Mouse (Mus musculus) liver, embryonic 11.5 days (tissue): ENCODE measurements at regions not wholly inside any gene's neighbourhood (a gene's known extent, or its start where the extent isn't known, plus 50 kb on each side); places are given as distances from the start of the nearest gene placed in this dataset.

Experiments used
- ATAC-seq: fragments of 200-750 bp; cut with Nextera tagmentation; replicated peaks from 2 replicates; pipeline ENCODE4 v1.8.0; 2017; ENCODE audit warnings: moderate number of reproducible peaks, mild to moderate bottlenecking, moderate TSS enrichment, moderate library complexity; ENCODE audit not compliant: low FRiP score
- DNase-seq: peaks from one replicate; pipeline ENCODE4 v3.0.0-alpha.2; 2017; ENCODE audit warnings: low spot score
- H3K27ac ChIP-seq: fragments of 300-500 bp; sonication (generic); 2 replicates; pipeline ENCODE4 v1.5.1; 2014; ENCODE audit warnings: mild to moderate bottlenecking, low read depth, low read length, control low read depth
- H3K27me3 ChIP-seq: fragments of 300-500 bp; sonication (generic); replicated peaks from 2 replicates; pipeline ENCODE4 v1.6.1; 2014; ENCODE audit warnings: low read length, mixed read lengths; ENCODE audit not compliant: control insufficient read depth, insufficient read depth
- H3K36me3 ChIP-seq: fragments of 300-500 bp; sonication (generic); 2 replicates; pipeline ENCODE4 v1.6.1; 2014; ENCODE audit warnings: mild to moderate bottlenecking, low read length, moderate library complexity, mixed read lengths; ENCODE audit not compliant: control insufficient read depth, insufficient read depth
- H3K4me1 ChIP-seq: fragments of 300-500 bp; sonication (generic); replicated peaks from 2 replicates; pipeline ENCODE4 v1.6.1; 2014; ENCODE audit warnings: low read length, mixed read lengths; ENCODE audit not compliant: control insufficient read depth, insufficient read depth
- H3K4me2 ChIP-seq: fragments of 300-500 bp; sonication (generic); 2 replicates; pipeline ENCODE4 v1.6.1; 2014; ENCODE audit warnings: mild to moderate bottlenecking, control low read depth, moderate library complexity
- H3K4me3 ChIP-seq: fragments of 300-500 bp; sonication (generic); 2 replicates; pipeline ENCODE4 v1.5.1; 2014; ENCODE audit warnings: low read depth, low read length, control low read depth
- H3K9ac ChIP-seq: fragments of 300-500 bp; sonication (generic); 2 replicates; pipeline ENCODE4 v1.6.1; 2014; ENCODE audit warnings: low read depth, low read length, control low read depth
- H3K9me3 ChIP-seq: fragments of 300-500 bp; sonication (generic); 2 replicates; pipeline ENCODE4 v1.6.1; 2016; ENCODE audit warnings: low read length, inconsistent platforms, mixed read lengths; ENCODE audit not compliant: control insufficient read depth
- WGBS: fragments of 180-500 bp; shearing (Covaris S2); extraction: QIAGEN DNeasy Blood & Tissue Kit; methylation state at CpG from one replicate; pipeline ENCODE4 v1.1.7; 2014; 5-methylcytosine and 5-hydroxymethylcytosine counted together

GRCm38 (mm10) chr11:109047483-109048110 lies 96.6 kb downstream of the E030025P04Rik start:
- Histone ChIP-seq H3K27ac (no peak overlapping the region), H3K36me3 (no peaks in the 10 kb centered on the region), H3K4me3 (no peak overlapping the region), H3K4me1 (no peaks in the 10 kb centered on the region), H3K27me3 (no peaks in the 10 kb centered on the region), H3K4me2 (no peak overlapping the region), H3K9ac (no peak overlapping the region), H3K9me3 (no peaks in the 10 kb centered on the region)
- 79% methylated on average over 4 of the region's 4 CpGs for WGBS
- ATAC-seq (no peak), DNase-seq (peak; percentile 2)

GRCm38 (mm10) chr11:109046446-109046845 lies 97.7 kb downstream of the E030025P04Rik start:
- WGBS, result 29% methylated on average over 1 of the region's 1 CpGs
- DNase-seq (peak; percentile 9), ATAC-seq (no peak)
- H3K4me3 ChIP-seq, result no peak overlapping the region
- no peaks in the 10 kb centered on the region for H3K27me3 ChIP-seq
- H3K9me3 ChIP-seq, result no peaks in the 10 kb centered on the region
- no peak overlapping the region for H3K27ac ChIP-seq
- H3K9ac ChIP-seq, result no peak overlapping the region
- H3K4me2 ChIP-seq, result no peak overlapping the region
- no peaks in the 10 kb centered on the region for H3K4me1 ChIP-seq
- no peaks in the 10 kb centered on the region for H3K36me3 ChIP-seq

DNA sequence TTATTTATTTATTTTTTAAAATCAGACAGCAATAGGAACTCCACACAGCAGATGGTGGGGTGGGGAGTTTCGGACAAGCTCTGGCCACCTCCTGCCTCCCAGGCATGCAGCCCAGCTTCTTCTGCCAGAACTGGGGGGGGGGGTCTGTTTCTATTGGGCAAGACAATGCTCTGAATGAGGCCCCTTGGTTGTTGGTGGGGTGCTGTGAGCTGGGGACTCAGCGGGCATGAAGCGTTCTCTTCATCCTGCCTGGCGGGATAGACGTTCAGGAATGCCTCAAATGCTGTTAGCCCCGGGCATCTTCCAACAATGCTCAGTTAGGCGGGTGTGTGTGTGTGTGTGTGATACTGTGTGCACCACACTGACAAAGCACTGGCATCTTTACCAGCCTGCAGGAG lies 103.7 kb downstream of the E030025P04Rik start:
- H3K9ac ChIP-seq, result no peak overlapping the region
- WGBS, result 79% methylated on average over 7 of the region's 7 CpGs
- H3K4me2 ChIP-seq, result no peak overlapping the region
- H3K36me3 ChIP-seq, result no peaks in the 10 kb centered on the region
- no peak for ATAC-seq
- H3K9me3 ChIP-seq, result no peaks in the 10 kb centered on the region
- H3K4me1 ChIP-seq, result no peaks in the 10 kb centered on the region
- no peak for DNase-seq
- H3K27ac ChIP-seq, result no peak overlapping the region
- no peak overlapping the region for H3K4me3 ChIP-seq
- H3K27me3 ChIP-seq, result no peaks in the 10 kb centered on the region

GRCm38 (mm10) chr11:109039792-109040518 lies 104.2 kb downstream of the E030025P04Rik start:
- Histone ChIP-seq H3K27me3 (no peaks in the 10 kb centered on the region), H3K9ac (no peak overlapping the region), H3K4me1 (no peaks in the 10 kb centered on the region), H3K36me3 (no peaks in the 10 kb centered on the region), H3K4me3 (no peak overlapping the region), H3K4me2 (no peak overlapping the region), H3K27ac (no peak overlapping the region), H3K9me3 (no peaks in the 10 kb centered on the region)
- DNase-seq, result no peak
- WGBS, result 85% methylated on average over 6 of the region's 6 CpGs
- no peak for ATAC-seq

- H3K4me2 ChIP-seq, result no peak overlapping the region
- H3K27ac ChIP-seq, result no peak overlapping the region
- no peaks in the 10 kb centered on the region for H3K9me3 ChIP-seq
- H3K27me3 ChIP-seq, result no peaks in the 10 kb centered on the region
- H3K4me1 ChIP-seq, result no peaks in the 10 kb centered on the region
- 62% methylated on average over 10 of the region's 10 CpGs for WGBS
- no peak overlapping the region for H3K9ac ChIP-seq
- no peak overlapping the region for H3K4me3 ChIP-seq
- ATAC-seq, result no peak
- no peaks in the 10 kb centered on the region for H3K36me3 ChIP-seq
- no peak for DNase-seq
These were observed 104.9 kb downstream of the E030025P04Rik start for GRCm38 (mm10) chr11:109039060-109039791.

DNA sequence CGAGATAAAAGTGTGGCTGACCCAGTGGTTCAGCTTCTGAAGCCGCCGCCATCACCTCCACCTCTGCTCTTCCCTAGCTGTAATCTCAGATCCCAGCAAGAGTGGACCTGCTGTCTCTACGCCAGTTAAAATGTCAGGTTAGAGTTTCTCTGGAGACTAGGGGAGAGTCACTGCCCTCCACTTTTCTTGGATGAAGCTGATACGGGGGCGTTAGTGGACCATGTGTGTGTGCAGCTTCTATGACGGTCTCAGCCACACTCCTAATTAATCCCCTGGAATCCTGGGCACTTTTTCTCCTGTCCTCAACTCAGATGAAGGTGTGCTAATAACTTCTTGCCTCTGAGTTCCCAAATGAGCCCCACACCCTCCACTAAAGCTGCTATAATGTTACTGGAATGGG lies 106.0 kb downstream of the E030025P04Rik start:
- Histone ChIP-seq H3K4me1 (no peaks in the 10 kb centered on the region), H3K4me2 (no peak overlapping the region), H3K36me3 (no peaks in the 10 kb centered on the region), H3K4me3 (no peak overlapping the region), H3K9ac (no peak overlapping the region), H3K9me3 (no peaks in the 10 kb centered on the region), H3K27me3 (no peaks in the 10 kb centered on the region), H3K27ac (no peak overlapping the region)
- no peak for DNase-seq
- WGBS, result 85% methylated on average over 7 of the region's 7 CpGs
- no peak for ATAC-seq

DNA sequence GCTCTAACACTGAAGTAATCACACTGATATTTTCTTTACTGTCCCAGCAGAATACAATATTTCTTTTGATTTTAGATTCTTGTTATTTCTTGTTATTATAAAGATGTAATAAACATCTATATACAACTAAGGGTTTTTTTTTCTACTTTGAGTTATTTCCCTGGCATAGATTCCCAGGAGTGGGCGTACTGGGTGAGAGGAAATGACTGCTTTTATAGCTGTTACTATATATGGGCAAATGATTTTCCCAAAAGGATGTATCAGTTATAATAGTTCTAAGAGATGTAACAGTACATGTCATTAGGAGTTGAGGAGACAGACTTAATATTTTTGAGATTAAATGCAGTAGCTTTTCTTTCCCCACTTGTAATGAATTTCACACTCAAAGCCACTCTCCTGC lies 109.6 kb downstream of the E030025P04Rik start:
- H3K36me3 ChIP-seq, result no peaks in the 10 kb centered on the region
- no peak overlapping the region for H3K27ac ChIP-seq
- H3K4me1 ChIP-seq, result no peaks in the 10 kb centered on the region
- no peak overlapping the region for H3K9ac ChIP-seq
- no peak for DNase-seq
- no peak overlapping the region for H3K4me3 ChIP-seq
- no peaks in the 10 kb centered on the region for H3K9me3 ChIP-seq
- H3K27me3 ChIP-seq, result peaks cover 3% of the 10 kb centered on the region; the same call in 1 of the 2 replicates
- no peak overlapping the region for H3K4me2 ChIP-seq
- 71% methylated on average over 1 of the region's 1 CpGs for WGBS
- no peak for ATAC-seq

DNA sequence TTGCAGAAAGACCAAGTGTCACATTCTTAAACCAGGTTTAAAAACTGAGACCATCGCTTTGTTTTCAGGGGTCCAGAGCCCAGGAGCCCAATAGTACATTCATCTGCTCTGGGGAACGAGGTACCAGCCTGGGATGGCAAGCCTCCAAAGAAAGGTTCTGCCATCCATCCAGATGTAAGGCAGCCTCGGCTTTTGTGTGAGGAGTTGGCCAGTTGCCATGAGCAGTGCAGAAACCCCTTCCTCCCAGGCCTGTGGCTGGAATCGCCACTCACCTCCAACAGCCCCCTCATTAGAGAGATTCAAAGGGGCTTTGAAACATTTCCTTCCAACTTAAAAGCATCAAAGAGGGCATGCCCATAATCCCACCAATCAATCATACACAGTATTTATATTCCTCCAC lies 110.1 kb downstream of the E030025P04Rik start:
- peaks cover 3% of the 10 kb centered on the region; the same call in 1 of the 2 replicates for H3K27me3 ChIP-seq
- ATAC-seq, result no peak
- no peaks in the 10 kb centered on the region for H3K4me1 ChIP-seq
- no peaks in the 10 kb centered on the region for H3K36me3 ChIP-seq
- no peak overlapping the region for H3K27ac ChIP-seq
- no peaks in the 10 kb centered on the region for H3K9me3 ChIP-seq
- H3K9ac ChIP-seq, result no peak overlapping the region
- peak; percentile 22 for DNase-seq
- 70% methylated on average over 4 of the region's 4 CpGs for WGBS
- H3K4me3 ChIP-seq, result no peak overlapping the region
- no peak overlapping the region for H3K4me2 ChIP-seq
